25 mouse cellular contexts compared by ENCODE assay signal in genomic region chr13:5725984-5726383, GRCm38 (mm10).
A peak's percentile ranks its signal among the peaks of the same experiment; 100 is the strongest.
DNase-seq lines count a peak whose midpoint lies in the region; ATAC-seq and TF ChIP-seq lines count a peak whose summit lies in the region.
"Had no signal": no experiment of that assay in that cellular context is flagged by ENCODE, and none has a peak within 500 bp of the region (broad histone marks: within the 10 kb centered on the region; RNA-seq: fewer than 3 reads in every experiment).

No protein-coding gene starts in this region.

- ATAC-seq in forebrain, postnatal 0 days = no peak
- ATAC-seq: forebrain, embryonic 13.5 days; intestine, postnatal 0 days had no signal

- no peak overlapping the region for H3K4me2 ChIP-seq in forebrain, postnatal 0 days (ENCODE audit: low read depth)
- H3K4me2 ChIP-seq: embryonic facial prominence, embryonic 15.5 days; forebrain, embryonic 13.5 days; heart, embryonic 11.5 days; hindbrain, embryonic 14.5 days; stomach, embryonic 15.5 days had no signal

- H3K4me1 ChIP-seq in bone marrow macrophage, adult 2 months (ENCODE audit: control insufficient read depth, insufficient read depth, low read length) = peaks cover 17% of the 10 kb centered on the region
- H3K4me1 ChIP-seq in forebrain, postnatal 0 days (ENCODE audit: insufficient read depth) = 0 out of 2 replicates have a peak, but pooled peaks cover 5% of the 10 kb centered on the region
- H3K4me1 ChIP-seq: embryonic facial prominence, embryonic 15.5 days; stomach, embryonic 15.5 days had no signal

- DNase-seq in lung, postnatal 36 days = peak; percentile 25
- DNase-seq in lung, adult 18-20 months = no peak
- no peak for DNase-seq in forebrain, postnatal 0 days
- DNase-seq in cerebellum, postnatal 36 days = no peak
- DNase-seq in embryo, embryonic 10.5 days (ENCODE audit: low spot score) = no peak
- DNase-seq: adrenal gland, adult 8-10 months; B cell, adult 2 months; cerebellum, adult 8-10 months; cerebellum, postnatal 25 days; gastrocnemius, postnatal 25 days; heart, postnatal 36 days; kidney, adult 9 months; kidney, postnatal 10 days; layer of hippocampus, postnatal 36 days; left cerebral cortex, postnatal 4 days; midbrain, embryonic 14.5 days had no signal

- no peaks in the 10 kb centered on the region for H3K9me3 ChIP-seq in forebrain, postnatal 0 days (ENCODE audit: low read length)
- H3K9me3 ChIP-seq: embryonic facial prominence, embryonic 15.5 days; forebrain, embryonic 13.5 days; stomach, embryonic 15.5 days had no signal

- TF ChIP-seq POLR2A in bone marrow macrophage, adult 2 months (IDR thresholded peaks at IDR 0.05; ENCODE audit: borderline replicate concordance, low read depth, low read length) = no peak

- H3K27me3 ChIP-seq in forebrain, postnatal 0 days (ENCODE audit: insufficient read depth, low read length) = no peaks in the 10 kb centered on the region
- H3K27me3 ChIP-seq: embryonic facial prominence, embryonic 15.5 days; forebrain, embryonic 13.5 days; stomach, embryonic 15.5 days had no signal

- no peak for TF ChIP-seq CTCF in bone marrow macrophage, adult 2 months (IDR thresholded peaks at IDR 0.05; ENCODE audit: low read depth, low read length)
- no peak for TF ChIP-seq CTCF in forebrain, postnatal 0 days (IDR thresholded peaks at IDR 0.05; ENCODE audit: low read depth)

- no peaks in the 10 kb centered on the region for H3K79me2 ChIP-seq in macrophage (ENCODE audit: inconsistent target)

- WGBS in macrophage (ENCODE audit: missing documents) = 15% methylated on average over 4 of the region's 4 CpGs
- 86% methylated on average over 4 of the region's 4 CpGs for WGBS in forebrain, postnatal 0 days

- H3K27ac ChIP-seq in bone marrow macrophage, adult 2 months (ENCODE audit: insufficient read depth, low read depth, low read length) = peak overlapping the region; percentile 87
- peak overlapping the region; percentile 78 for H3K27ac ChIP-seq in macrophage
- H3K27ac ChIP-seq in forebrain, postnatal 0 days (ENCODE audit: low read depth, low read length) = no peak overlapping the region
- H3K27ac ChIP-seq: embryonic facial prominence, embryonic 15.5 days; forebrain, embryonic 13.5 days; hindbrain, embryonic 14.5 days; liver, embryonic 14.5 days; stomach, embryonic 15.5 days had no signal

- H3K36me3 ChIP-seq in macrophage (ENCODE audit: inconsistent target) = no peaks in the 10 kb centered on the region
- no peaks in the 10 kb centered on the region for H3K36me3 ChIP-seq in forebrain, postnatal 0 days (ENCODE audit: insufficient read depth)
- H3K36me3 ChIP-seq: embryonic facial prominence, embryonic 15.5 days; stomach, embryonic 15.5 days had no signal

- no peak overlapping the region for H3K4me3 ChIP-seq in bone marrow macrophage, adult 2 months (ENCODE audit: insufficient read depth, low read length)
- H3K4me3 ChIP-seq in macrophage (ENCODE audit: inconsistent target) = no peak overlapping the region
- no peak overlapping the region for H3K4me3 ChIP-seq in forebrain, postnatal 0 days (ENCODE audit: low read depth, low read length)
- H3K4me3 ChIP-seq: embryonic facial prominence, embryonic 15.5 days; forebrain, embryonic 13.5 days; stomach, embryonic 15.5 days had no signal

- H3K9ac ChIP-seq in forebrain, postnatal 0 days = no peak overlapping the region
- H3K9ac ChIP-seq: embryonic facial prominence, embryonic 15.5 days; forebrain, embryonic 13.5 days; hindbrain, embryonic 14.5 days; liver, embryonic 14.5 days; stomach, embryonic 15.5 days had no signal
